Mouse (Mus musculus) testis, adult 2 months (tissue): ENCODE measurements around the gene Pofut2.
A peak's percentile ranks its signal among the peaks of the same experiment; 100 is the strongest.

Source experiments
- CTCF ChIP-seq: fragments of 200-500 bp; IDR thresholded peaks from 2 replicates; pipeline ENCODE4 v1.5.1; 2012; ENCODE audit warnings: low read depth, mild to moderate bottlenecking, inconsistent platforms, low read length, moderate library complexity; ENCODE audit not compliant: control insufficient read depth, insufficient read depth, insufficient replicate concordance
- POLR2A ChIP-seq: fragments of 200-500 bp; IDR thresholded peaks from 2 replicates; pipeline ENCODE4 v1.6.1; 2012; ENCODE audit warnings: low read depth, mild to moderate bottlenecking, inconsistent platforms, low read length, moderate library complexity; ENCODE audit not compliant: control insufficient read depth

DNA sequence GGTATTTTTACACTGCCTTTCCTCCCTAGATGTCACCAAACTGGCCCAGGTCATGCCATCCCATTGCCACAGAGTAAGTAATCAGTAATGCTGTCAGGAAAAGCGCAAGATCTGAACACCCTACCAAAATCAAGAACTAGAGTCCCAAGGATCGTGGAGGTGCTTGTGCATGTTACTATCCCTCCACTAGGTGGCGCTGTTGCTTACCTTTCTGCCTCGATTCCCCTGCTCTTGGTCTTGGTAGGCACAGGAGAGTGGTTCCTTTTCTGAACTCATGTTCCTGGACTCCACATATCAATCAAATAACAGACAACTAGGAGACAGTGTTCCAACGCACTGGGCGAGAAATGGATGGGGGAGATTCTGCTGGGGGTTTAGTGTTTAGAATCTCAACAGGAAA is 23.8 kb downstream of the Pofut2 start:
- peak; percentile 95; the same call in 1 of the 2 replicates for TF ChIP-seq CTCF
- TF ChIP-seq POLR2A = no peak
